Mouse (Mus musculus): Measurements from ENCODE around the gene Ppig. TPM values are rescaled to one million over a fixed set of nuclear protein-coding genes. Genes with fewer than 3 reads are reported as not detected.

Ppig gene
- polyA plus RNA-seq, 1 experiment from 2014 or later: 195 TPM

DNA sequence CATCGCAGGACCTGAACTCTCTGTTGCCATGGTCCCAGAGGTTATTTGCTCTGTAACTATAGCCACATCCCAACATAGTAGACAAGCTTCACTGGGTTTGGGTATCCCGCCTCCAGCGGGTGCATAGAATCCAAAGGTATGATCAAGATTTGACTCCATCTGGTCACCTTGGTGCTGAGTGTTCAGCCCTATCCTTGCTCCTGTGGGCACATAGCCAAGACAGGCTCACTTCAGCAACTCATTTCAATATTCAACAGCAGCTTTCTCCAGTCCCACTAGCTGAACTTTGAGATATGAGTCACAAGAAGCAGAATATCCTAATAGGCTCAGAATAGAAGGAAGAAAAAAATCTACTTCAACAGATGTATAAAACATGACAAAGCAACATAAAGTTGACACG is 41.0 kb downstream of the Ppig start:
- no peak; the same call in 1 of the 2 replicates for ATAC-seq (ENCODE audit: insufficient number of reproducible peaks, insufficient read depth, low FRiP score, low TSS enrichment, low read depth)
- H3K4me2 ChIP-seq: no peak overlapping the region
- 75% methylated on average over 4 of the region's 4 CpGs for WGBS

GRCm38 (mm10) chr2:69764716-69765115 is 42.4 kb downstream of the Ppig start:
- Histone ChIP-seq H3K36me3 (no peaks in the 10 kb centered on the region; the same call in 1 of the 2 replicates), H3K4me3 (no peak overlapping the region), H3K27me3 (no peaks in the 10 kb centered on the region), H3K4me2 (no peak overlapping the region), H3K9me3 (no peaks in the 10 kb centered on the region), H3K27ac (peak overlapping the region; percentile 84), H3K9ac (no peak overlapping the region), H3K4me1 (no peaks in the 10 kb centered on the region)
- WGBS: 57% methylated on average over 1 of the region's 1 CpGs
- no peak for ATAC-seq (ENCODE audit: insufficient number of reproducible peaks, insufficient read depth, low FRiP score, low TSS enrichment, low read depth)

More for the DNA sequence above, 41.0 kb downstream of the Ppig start:
- Histone ChIP-seq H3K4me3 (no peak overlapping the region), H3K36me3 (no peaks in the 10 kb centered on the region; the same call in 1 of the 2 replicates), H3K27me3 (no peaks in the 10 kb centered on the region), H3K4me1 (no peaks in the 10 kb centered on the region), H3K9ac (no peak overlapping the region), H3K9me3 (no peaks in the 10 kb centered on the region), H3K27ac (no peak overlapping the region)

GRCm38 (mm10) chr2:69773331-69773730 is 51.0 kb downstream of the Ppig start:
- H3K27ac ChIP-seq: no peak overlapping the region
- 0 out of 2 replicates have a peak, but pooled peaks cover 5% of the 10 kb centered on the region for H3K36me3 ChIP-seq
- no peak overlapping the region for H3K4me2 ChIP-seq
- H3K4me3 ChIP-seq: no peak overlapping the region
- ATAC-seq (ENCODE audit: insufficient number of reproducible peaks, insufficient read depth, low FRiP score, low TSS enrichment, low read depth): no peak
- no peaks in the 10 kb centered on the region for H3K4me1 ChIP-seq
- 91% methylated on average over 3 of the region's 3 CpGs for WGBS
- no peak overlapping the region for H3K9ac ChIP-seq
- H3K27me3 ChIP-seq: no peaks in the 10 kb centered on the region
- H3K9me3 ChIP-seq: no peaks in the 10 kb centered on the region

DNA sequence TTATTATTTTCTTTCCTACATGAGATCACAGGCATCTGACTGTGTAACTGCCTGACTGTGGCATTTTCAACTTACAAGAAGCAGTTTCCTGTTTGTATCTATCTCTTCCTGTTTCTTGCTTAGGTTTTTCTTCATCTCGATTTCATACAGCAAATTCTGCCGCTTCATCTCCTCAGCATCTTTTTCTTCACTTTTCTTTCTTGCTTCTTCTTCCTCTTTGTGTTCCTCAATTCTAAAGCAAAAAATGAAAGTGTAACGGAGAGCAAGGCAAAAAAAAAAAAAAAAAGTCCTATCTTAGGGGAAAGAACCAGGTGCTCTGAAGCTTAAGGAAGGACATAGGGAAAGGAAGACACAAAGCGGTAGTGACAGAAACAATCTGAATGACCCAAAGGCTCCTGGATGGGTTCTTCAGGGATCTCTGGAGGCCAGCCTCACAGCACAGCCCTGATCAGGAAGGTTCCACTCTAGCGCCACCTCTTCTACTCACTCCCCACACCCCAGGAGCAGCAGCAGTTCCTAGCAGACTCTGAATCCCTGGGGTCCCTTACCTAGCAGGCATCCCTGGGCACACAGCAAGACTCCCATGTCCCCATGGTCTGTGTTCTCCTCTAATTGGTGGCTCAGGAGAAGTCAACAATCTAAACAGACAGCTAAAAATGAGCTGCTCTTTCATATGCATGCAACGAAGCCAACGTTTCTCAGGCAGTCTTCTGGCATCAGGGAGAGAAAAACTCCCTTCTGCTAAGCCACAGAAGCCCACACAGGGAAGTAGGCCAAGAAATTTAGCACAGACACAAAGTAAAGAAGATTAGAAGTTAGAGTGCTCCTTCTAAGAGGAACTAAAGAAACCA is 55.9 kb downstream of the Ppig start:
- no peaks in the 10 kb centered on the region for H3K4me1 ChIP-seq
- 0 out of 2 replicates have a peak, but pooled peaks cover 5% of the 10 kb centered on the region for H3K36me3 ChIP-seq
- H3K27ac ChIP-seq: no peak overlapping the region
- H3K9me3 ChIP-seq: no peaks in the 10 kb centered on the region
- H3K4me2 ChIP-seq: no peak overlapping the region
- no peak for ATAC-seq (ENCODE audit: insufficient number of reproducible peaks, insufficient read depth, low FRiP score, low TSS enrichment, low read depth)
- WGBS: 66% methylated on average over 7 of the region's 7 CpGs
- H3K27me3 ChIP-seq: no peaks in the 10 kb centered on the region
- no peak overlapping the region for H3K4me3 ChIP-seq
- H3K9ac ChIP-seq: no peak overlapping the region

DNA sequence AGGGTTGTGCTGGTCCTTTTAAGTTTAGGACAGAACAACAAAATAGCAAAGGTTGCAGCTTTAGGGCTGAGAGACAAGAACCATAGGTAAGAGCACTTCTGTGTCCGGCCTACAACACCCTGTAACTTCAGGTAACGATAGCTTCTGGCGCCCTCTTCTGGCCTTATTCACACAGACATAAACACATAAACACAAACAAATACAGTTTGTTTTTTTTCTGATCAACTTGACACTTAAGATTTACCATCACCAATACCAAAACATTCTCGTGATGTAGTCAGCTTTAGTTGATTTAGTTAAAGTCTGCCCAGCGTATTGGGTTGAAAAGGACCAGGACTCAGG is 56.5 kb downstream of the Ppig start:
- Histone ChIP-seq H3K27me3 (no peaks in the 10 kb centered on the region), H3K27ac (no peak overlapping the region), H3K9ac (no peak overlapping the region), H3K36me3 (0 out of 2 replicates have a peak, but pooled peaks cover 1% of the 10 kb centered on the region), H3K4me3 (no peak overlapping the region), H3K9me3 (no peaks in the 10 kb centered on the region), H3K4me2 (no peak overlapping the region), H3K4me1 (no peaks in the 10 kb centered on the region)
- no peak for ATAC-seq (ENCODE audit: insufficient number of reproducible peaks, insufficient read depth, low FRiP score, low TSS enrichment, low read depth)
- 39% methylated on average over 5 of the region's 5 CpGs for WGBS

GRCm38 (mm10) chr2:69788974-69789373 is 66.6 kb downstream of the Ppig start:
- peak overlapping the region; percentile 77 for H3K4me3 ChIP-seq
- H3K9me3 ChIP-seq: no peaks in the 10 kb centered on the region
- H3K36me3 ChIP-seq: peaks cover 21% of the 10 kb centered on the region
- peaks cover 9% of the 10 kb centered on the region; the same call in 1 of the 2 replicates for H3K4me1 ChIP-seq
- WGBS: 25% methylated on average over 9 of the region's 9 CpGs
- peak overlapping the region; percentile 83 for H3K9ac ChIP-seq
- peak overlapping the region; percentile 71 for H3K4me2 ChIP-seq
- no peaks in the 10 kb centered on the region for H3K27me3 ChIP-seq
- no peak for ATAC-seq (ENCODE audit: insufficient number of reproducible peaks, insufficient read depth, low FRiP score, low TSS enrichment, low read depth)
- H3K27ac ChIP-seq: 0 out of 2 replicates have a peak overlapping the region, but pooled peaks have one; percentile 13

GRCm38 (mm10) chr2:69789429-69790069 is 67.2 kb downstream of the Ppig start, which contains the start of the genes Ccdc173 and Phospho2:
TSS of gene Ccdc173 (minus strand) at chr2:69789575.
TSS of gene Phospho2 (plus strand) at chr2:69789623.
- peak within 1 kb of the TSS; percentile 83 for H3K9ac ChIP-seq
- ATAC-seq (ENCODE audit: insufficient number of reproducible peaks, insufficient read depth, low FRiP score, low TSS enrichment, low read depth): peak; percentile 93
- H3K4me1 ChIP-seq: peaks cover 9% of the 10 kb centered on the region; the same call in 1 of the 2 replicates
- no peaks in the 10 kb centered on the region for H3K27me3 ChIP-seq
- peak within 1 kb of the TSS; percentile 90 for H3K27ac ChIP-seq
- peak within 1 kb of the TSS; percentile 71 for H3K4me2 ChIP-seq
- peak within 1 kb of the TSS; percentile 77 for H3K4me3 ChIP-seq
- H3K9me3 ChIP-seq: no peaks in the 10 kb centered on the region
- peaks cover 21% of the 10 kb centered on the region for H3K36me3 ChIP-seq
- 2% methylated on average over 48 of the region's 48 CpGs for WGBS

DNA sequence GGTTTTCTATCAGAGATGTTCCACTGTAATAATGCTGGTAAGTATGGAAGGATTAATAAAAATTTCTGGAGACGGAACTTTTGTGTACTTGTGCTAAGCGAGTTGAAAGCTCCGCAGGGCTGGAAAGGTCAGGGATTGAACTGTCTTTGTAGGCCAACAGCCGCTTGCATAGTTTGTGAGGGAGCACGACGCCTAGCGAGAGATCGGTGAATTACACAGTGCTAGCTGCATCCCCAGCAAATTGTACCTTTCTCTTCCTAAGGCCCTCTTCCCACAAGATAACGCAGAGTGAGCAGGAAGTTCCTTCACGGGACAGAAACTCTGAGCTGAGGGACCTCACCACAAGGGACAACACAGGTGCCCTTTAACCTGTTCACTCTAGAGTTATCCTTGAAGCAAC is 67.9 kb downstream of the Ppig start:
- ATAC-seq (ENCODE audit: insufficient number of reproducible peaks, insufficient read depth, low FRiP score, low TSS enrichment, low read depth): no peak

DNA sequence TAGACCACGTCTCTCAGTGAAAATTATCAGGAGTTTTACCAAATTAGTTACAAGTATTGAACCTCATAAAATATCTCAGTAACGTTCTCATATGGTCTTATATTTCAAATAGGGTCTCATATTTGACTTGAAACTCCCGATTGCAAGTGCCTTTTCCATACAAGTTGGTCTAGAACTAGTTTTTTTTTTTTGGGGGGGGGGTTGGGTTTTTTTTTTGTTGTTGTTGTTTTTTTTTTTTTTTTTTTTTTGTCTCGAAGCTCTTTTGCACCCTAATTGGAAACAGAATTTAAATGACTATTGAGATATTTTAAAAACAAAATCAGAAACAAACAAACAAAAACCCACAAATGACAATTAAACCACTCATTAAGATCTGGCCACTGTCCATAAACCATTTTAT is 68.4 kb downstream of the Ppig start:
- no peak overlapping the region for H3K9ac ChIP-seq
- H3K4me1 ChIP-seq: peaks cover 9% of the 10 kb centered on the region; the same call in 1 of the 2 replicates
- WGBS: 66% methylated on average over 4 of the region's 4 CpGs
- H3K4me2 ChIP-seq: peak overlapping the region; percentile 71
- H3K36me3 ChIP-seq: peaks cover 32% of the 10 kb centered on the region
- no peaks in the 10 kb centered on the region for H3K27me3 ChIP-seq
- peak overlapping the region; percentile 77 for H3K4me3 ChIP-seq
- no peak for ATAC-seq (ENCODE audit: insufficient number of reproducible peaks, insufficient read depth, low FRiP score, low TSS enrichment, low read depth)
- no peak overlapping the region for H3K27ac ChIP-seq
- no peaks in the 10 kb centered on the region for H3K9me3 ChIP-seq

More for the DNA sequence above, 67.9 kb downstream of the Ppig start:
- H3K27me3 ChIP-seq: no peaks in the 10 kb centered on the region
- H3K9me3 ChIP-seq: no peaks in the 10 kb centered on the region
- peak overlapping the region; percentile 83 for H3K9ac ChIP-seq
- H3K27ac ChIP-seq: no peak overlapping the region
- H3K36me3 ChIP-seq: peaks cover 27% of the 10 kb centered on the region
- WGBS: under 1% methylated on average over 10 of the region's 10 CpGs
- H3K4me2 ChIP-seq: peak overlapping the region; percentile 71
- peaks cover 9% of the 10 kb centered on the region; the same call in 1 of the 2 replicates for H3K4me1 ChIP-seq
- peak overlapping the region; percentile 77 for H3K4me3 ChIP-seq

DNA sequence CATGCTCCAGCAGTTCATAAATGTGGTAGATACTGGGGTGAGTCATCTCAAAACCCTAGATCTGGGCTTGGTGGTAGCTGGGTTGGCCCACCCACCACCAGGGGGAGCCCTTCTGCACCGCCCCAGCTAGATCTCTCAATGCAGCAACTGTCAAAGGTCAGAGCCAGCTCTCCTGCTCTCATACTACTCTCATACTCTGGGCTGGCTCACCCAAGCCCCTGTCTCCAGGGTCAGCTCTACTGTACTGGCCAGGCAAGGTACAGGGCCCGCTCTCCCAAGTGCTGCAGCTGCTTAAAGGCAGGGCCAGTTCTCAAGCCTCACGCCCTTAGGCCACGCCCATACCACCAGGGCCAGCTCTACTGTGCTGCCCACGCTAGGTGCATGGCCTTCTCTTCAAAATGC is 80.6 kb downstream of the Ppig start:
- WGBS: 50% methylated on average over 5 of the region's 5 CpGs
- peak; percentile 67; the same call in 1 of the 2 replicates for ATAC-seq (ENCODE audit: insufficient number of reproducible peaks, insufficient read depth, low FRiP score, low TSS enrichment, low read depth)

More for the DNA sequence above, 80.6 kb downstream of the Ppig start:
- H3K4me3 ChIP-seq: no peak overlapping the region
- peaks cover 4% of the 10 kb centered on the region; the same call in 1 of the 2 replicates for H3K4me1 ChIP-seq
- H3K27me3 ChIP-seq: no peaks in the 10 kb centered on the region
- H3K9me3 ChIP-seq: no peaks in the 10 kb centered on the region
- 0 out of 2 replicates have a peak, but pooled peaks cover 1% of the 10 kb centered on the region for H3K36me3 ChIP-seq
- H3K9ac ChIP-seq: no peak overlapping the region
- no peak overlapping the region for H3K27ac ChIP-seq
- no peak overlapping the region for H3K4me2 ChIP-seq
